Comparison of ENCODE assay signal across 10 mouse cellular contexts in the genomic region with DNA sequence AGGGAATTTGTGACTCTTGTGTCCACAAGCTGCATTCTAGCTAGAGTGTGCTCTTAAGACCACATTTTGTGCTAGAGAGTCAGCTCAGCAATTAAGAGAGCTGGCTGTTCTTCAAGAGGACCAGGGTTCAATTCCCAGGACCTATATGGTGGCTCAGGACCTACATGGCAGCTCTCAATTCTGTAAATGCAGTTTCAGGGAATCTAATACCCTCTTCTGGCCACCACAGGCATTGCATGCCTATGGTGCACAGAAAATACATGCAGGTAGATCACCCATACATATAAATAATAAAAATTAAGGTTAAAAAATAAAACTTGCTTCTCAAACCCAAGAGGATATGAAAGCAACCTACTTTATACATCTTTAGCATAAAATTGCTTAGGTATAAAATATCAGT. TPM values are rescaled to one million over a fixed set of nuclear protein-coding genes. Genes with fewer than 3 reads are reported as not detected.
DNase-seq lines count a peak whose midpoint lies in the region; ATAC-seq and TF ChIP-seq lines count a peak whose summit lies in the region.
"Had no signal": no experiment of that assay in that cellular context is flagged by ENCODE, and none has a peak within 500 bp of the region (broad histone marks: within the 10 kb centered on the region; RNA-seq: fewer than 3 reads in every experiment).

No protein-coding gene starts in this region.

- H3K4me3 ChIP-seq in heart, adult 2 months: no peak overlapping the region
- no peak overlapping the region for H3K4me3 ChIP-seq in heart, embryonic 10.5 days
- H3K4me3 ChIP-seq in midbrain, embryonic 11.5 days (ENCODE audit: low read depth, low read length): no peak overlapping the region
- no peak overlapping the region for H3K4me3 ChIP-seq in midbrain, embryonic 15.5 days
- H3K4me3 ChIP-seq in cortical plate, adult 2 months (ENCODE audit: insufficient read depth, low read length): no peak overlapping the region
- H3K4me3 ChIP-seq: limb, embryonic 12.5 days had no signal

- peak; percentile 74 for TF ChIP-seq CTCF in heart, adult 2 months (IDR thresholded peaks at IDR 0.05)
- peak; percentile 7; the same call in 1 of the 2 replicates for TF ChIP-seq CTCF in cortical plate, adult 2 months (IDR thresholded peaks at IDR 0.05; ENCODE audit: extremely low read depth, insufficient read depth, low read length)

- H3K4me1 ChIP-seq in heart, adult 2 months (ENCODE audit: control insufficient read depth, insufficient read depth, low read length): 0 out of 2 replicates have a peak, but pooled peaks cover 1% of the 10 kb centered on the region
- H3K4me1 ChIP-seq in heart, embryonic 10.5 days: no peaks in the 10 kb centered on the region
- H3K4me1 ChIP-seq in midbrain, embryonic 11.5 days (ENCODE audit: control insufficient read depth, insufficient read depth, low read length): no peaks in the 10 kb centered on the region
- H3K4me1 ChIP-seq in midbrain, embryonic 15.5 days: no peaks in the 10 kb centered on the region
- peaks cover 2% of the 10 kb centered on the region for H3K4me1 ChIP-seq in cortical plate, adult 2 months (ENCODE audit: control insufficient read depth, insufficient read depth, low read length)

- no peak overlapping the region for H3K27ac ChIP-seq in heart, adult 2 months
- H3K27ac ChIP-seq in heart, embryonic 10.5 days: no peak overlapping the region
- H3K27ac ChIP-seq in midbrain, embryonic 11.5 days (ENCODE audit: low read depth, low read length): no peak overlapping the region
- H3K27ac ChIP-seq in midbrain, embryonic 15.5 days: no peak overlapping the region
- H3K27ac ChIP-seq in cortical plate, adult 2 months (ENCODE audit: insufficient read depth, low read length): no peak overlapping the region
- H3K27ac ChIP-seq: limb, embryonic 12.5 days had no signal

- no peak for TF ChIP-seq POLR2A in heart, adult 2 months (IDR thresholded peaks at IDR 0.05; ENCODE audit: insufficient read depth, low read depth, low read length)
- TF ChIP-seq POLR2A in cortical plate, adult 2 months (IDR thresholded peaks at IDR 0.05; ENCODE audit: extremely low read depth, insufficient read depth, low read length): no peak

- no peaks in the 10 kb centered on the region for H3K27me3 ChIP-seq in heart, adult 2 months (ENCODE audit: control insufficient read depth, insufficient read depth, low read length)
- no peaks in the 10 kb centered on the region for H3K27me3 ChIP-seq in heart, embryonic 10.5 days (ENCODE audit: insufficient read depth, poor library complexity, severe bottlenecking)
- no peaks in the 10 kb centered on the region for H3K27me3 ChIP-seq in midbrain, embryonic 11.5 days (ENCODE audit: control insufficient read depth, insufficient read depth, low read length)
- no peaks in the 10 kb centered on the region for H3K27me3 ChIP-seq in midbrain, embryonic 15.5 days (replicated peaks)
- H3K27me3 ChIP-seq: limb, embryonic 12.5 days had no signal

- ATAC-seq in midbrain, embryonic 11.5 days (ENCODE audit: low FRiP score): no peak
- no peak for ATAC-seq in midbrain, embryonic 15.5 days (replicated peaks)

- H3K79me2 ChIP-seq in heart, adult 2 months (replicated peaks; ENCODE audit: control insufficient read depth, insufficient read depth, low read length): no peaks in the 10 kb centered on the region

- H3K4me2 ChIP-seq in midbrain, embryonic 11.5 days: no peak overlapping the region
- H3K4me2 ChIP-seq in midbrain, embryonic 15.5 days: no peak overlapping the region
- H3K4me2 ChIP-seq: limb, embryonic 12.5 days had no signal

- TF ChIP-seq EP300 in heart, adult 2 months (IDR thresholded peaks at IDR 0.05; ENCODE audit: insufficient read depth, low read depth, low read length): no peak

- intact Hi-C loops in heart, adult 2 months (cut with DNase I): no loop called here

- no peak overlapping the region for H3K9ac ChIP-seq in heart, adult 2 months (ENCODE audit: low read depth, low read length)
- no peak overlapping the region for H3K9ac ChIP-seq in midbrain, embryonic 11.5 days (ENCODE audit: low read length)
- no peak overlapping the region for H3K9ac ChIP-seq in midbrain, embryonic 15.5 days
- H3K9ac ChIP-seq: limb, embryonic 12.5 days had no signal

- DNase-seq in heart, adult 2 months: no peak
- no peak for DNase-seq in heart, embryonic 10.5 days (ENCODE audit: low spot score)
- DNase-seq in midbrain, embryonic 11.5 days (ENCODE audit: low spot score, missing footprints): peak; percentile 89
- peak; percentile 48 for DNase-seq in thymus, postnatal 4 days
- no peak for DNase-seq in neural tube, embryonic 10.5 days (ENCODE audit: extremely low spot score, low spot score)
- no peak for DNase-seq in adrenal gland, postnatal 4 days (ENCODE audit: low spot score in 2 of 2)
- DNase-seq: cerebellum, adult 8-10 months had no signal

- no peaks in the 10 kb centered on the region for H3K9me3 ChIP-seq in heart, embryonic 10.5 days
- H3K9me3 ChIP-seq in midbrain, embryonic 11.5 days (ENCODE audit: control insufficient read depth, low read length): no peaks in the 10 kb centered on the region
- no peaks in the 10 kb centered on the region for H3K9me3 ChIP-seq in midbrain, embryonic 15.5 days
- H3K9me3 ChIP-seq: limb, embryonic 12.5 days had no signal

- no peaks in the 10 kb centered on the region; the same call in 1 of the 2 replicates for H3K36me3 ChIP-seq in heart, adult 2 months (ENCODE audit: control insufficient read depth, insufficient read depth, low read length)
- peaks cover 30% of the 10 kb centered on the region for H3K36me3 ChIP-seq in heart, embryonic 10.5 days
- H3K36me3 ChIP-seq in midbrain, embryonic 11.5 days (ENCODE audit: control insufficient read depth, insufficient read depth, low read length): no peaks in the 10 kb centered on the region
- H3K36me3 ChIP-seq in midbrain, embryonic 15.5 days (replicated peaks): no peaks in the 10 kb centered on the region

RNA-seq across cellular contexts. Expression of gene Rap2a, which starts 45.5 kb away (rescaled TPM):
- total RNA-seq in heart, adult 2 months (2021): 1 to 10 TPM; 8.9 to 9.3 TPM
- 8.5 and 11.1 TPM in 2 replicates for polyA plus RNA-seq in heart, adult 2 months (2012; rRNA removed)
- 11.7 and 12.9 TPM in 2 replicates for polyA plus RNA-seq in heart, embryonic 10.5 days (2016; fragmentation: Nextera tagmentation; extraction: Ambion mirVana)
- polyA plus RNA-seq in midbrain, embryonic 11.5 days (2014; fragmentation: Nextera tagmentation; extraction: Ambion mirVana): 19.7 TPM in 2 replicates
- 24.1 and 26.7 TPM in 2 replicates for polyA plus RNA-seq in midbrain, embryonic 15.5 days (2015; fragmentation: Nextera tagmentation; extraction: Ambion mirVana)
- 66.6 and 66.7 TPM in 2 replicates for polyA plus RNA-seq in cortical plate, adult 2 months (2012; rRNA removed)
- total RNA-seq in adrenal gland, postnatal 4 days (2021): 10 to 100 TPM; 24.3 to 28.5 TPM

Comparison
In these comparisons a context has a peak if more than half of its experiments do, and no peak if none do; other contexts are left out.
1. DNase-seq: peak in midbrain, embryonic 11.5 days (single experiment) and thymus, postnatal 4 days (single experiment); none in heart, adult 2 months (0 of 2), heart, embryonic 10.5 days (single experiment), neural tube, embryonic 10.5 days (single experiment) and adrenal gland, postnatal 4 days (0 of 2).